Mouse (Mus musculus) c-Kit-positive CD71-negative TER-119-negative erythroid progenitor cells, embryonic 14.5 days (primary cell): ENCODE measurements around the gene Cdhr4.
A peak's percentile ranks its signal among the peaks of the same experiment; 100 is the strongest.

Experiments used
- DNase-seq: peaks from one replicate; pipeline ENCODE4 v3.0.0-alpha.2; 2013; ENCODE audit warnings: low read depth

Gene Cdhr4

DNA sequence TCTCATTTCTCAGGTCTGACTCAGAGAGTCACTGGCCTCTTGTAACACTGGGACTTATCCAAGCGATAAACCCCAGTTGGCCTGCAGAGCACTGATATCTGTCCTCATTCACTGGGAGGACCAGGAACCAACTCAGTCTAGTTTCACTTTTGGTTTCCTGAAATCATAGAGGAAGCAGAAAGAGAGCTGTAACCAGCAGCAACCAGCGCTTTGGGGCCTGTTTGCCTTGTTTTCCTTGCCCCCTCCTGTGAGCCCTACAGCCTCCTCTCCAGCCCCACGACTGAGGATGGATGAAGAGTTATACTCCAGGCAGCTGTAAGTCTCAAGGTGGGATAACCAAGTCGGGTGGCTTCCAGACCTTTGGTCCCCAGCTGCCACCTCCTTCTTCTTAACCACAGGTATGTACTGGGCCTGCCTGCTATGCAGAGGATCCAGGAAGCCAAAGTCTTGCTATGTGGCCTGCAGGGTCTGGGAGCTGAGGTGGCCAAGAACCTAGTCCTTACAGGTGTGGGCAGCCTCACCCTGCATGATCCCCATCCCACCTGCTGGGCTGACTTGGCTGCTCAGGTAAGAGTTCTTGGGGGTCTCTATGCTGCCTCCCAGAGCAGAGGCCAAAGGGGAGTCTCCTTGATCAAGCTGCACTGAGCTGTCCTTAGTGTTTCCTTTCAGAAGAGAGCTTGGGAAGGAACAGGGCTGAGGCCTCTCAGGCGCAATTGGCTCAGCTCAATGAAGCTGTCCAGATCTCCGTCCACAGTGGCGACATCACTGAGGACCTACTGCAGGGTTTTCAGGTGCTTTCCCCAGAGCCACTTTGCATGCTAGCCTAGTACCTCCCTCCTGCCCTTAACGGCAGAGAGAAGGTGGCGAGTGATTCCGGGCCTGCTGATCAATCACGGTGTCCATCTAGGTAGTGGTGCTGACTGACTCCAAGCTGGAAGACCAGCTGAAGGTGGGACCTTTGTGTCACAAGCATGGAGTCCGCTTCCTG is 16.6 kb upstream of the Cdhr4 start, which contains the start of gene Uba7:
Uba7 (plus strand) TSS at position 107 of the 988 bp plus-strand sequence.
- DNase-seq: peak; percentile 78

DNA sequence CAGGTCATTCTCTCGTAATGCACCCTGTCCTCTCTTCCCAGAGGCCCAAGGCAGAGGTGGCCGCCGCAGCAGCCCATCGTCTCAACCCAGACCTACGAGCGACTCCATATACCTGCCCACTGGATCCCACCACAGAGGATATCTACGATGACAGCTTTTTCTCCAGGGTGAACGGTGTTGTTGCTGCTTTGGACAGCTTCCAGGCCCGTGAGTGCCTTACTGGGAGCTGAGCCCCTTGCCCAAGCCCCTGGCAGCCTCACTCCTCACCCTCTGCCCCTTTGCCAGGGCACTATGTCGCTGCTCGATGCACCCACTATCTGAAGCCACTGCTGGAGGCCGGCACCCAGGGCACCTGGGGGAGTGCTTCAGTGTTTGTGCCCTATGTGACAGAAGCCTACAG is 13.5 kb upstream of the Cdhr4 start:
- no peak for DNase-seq

DNA sequence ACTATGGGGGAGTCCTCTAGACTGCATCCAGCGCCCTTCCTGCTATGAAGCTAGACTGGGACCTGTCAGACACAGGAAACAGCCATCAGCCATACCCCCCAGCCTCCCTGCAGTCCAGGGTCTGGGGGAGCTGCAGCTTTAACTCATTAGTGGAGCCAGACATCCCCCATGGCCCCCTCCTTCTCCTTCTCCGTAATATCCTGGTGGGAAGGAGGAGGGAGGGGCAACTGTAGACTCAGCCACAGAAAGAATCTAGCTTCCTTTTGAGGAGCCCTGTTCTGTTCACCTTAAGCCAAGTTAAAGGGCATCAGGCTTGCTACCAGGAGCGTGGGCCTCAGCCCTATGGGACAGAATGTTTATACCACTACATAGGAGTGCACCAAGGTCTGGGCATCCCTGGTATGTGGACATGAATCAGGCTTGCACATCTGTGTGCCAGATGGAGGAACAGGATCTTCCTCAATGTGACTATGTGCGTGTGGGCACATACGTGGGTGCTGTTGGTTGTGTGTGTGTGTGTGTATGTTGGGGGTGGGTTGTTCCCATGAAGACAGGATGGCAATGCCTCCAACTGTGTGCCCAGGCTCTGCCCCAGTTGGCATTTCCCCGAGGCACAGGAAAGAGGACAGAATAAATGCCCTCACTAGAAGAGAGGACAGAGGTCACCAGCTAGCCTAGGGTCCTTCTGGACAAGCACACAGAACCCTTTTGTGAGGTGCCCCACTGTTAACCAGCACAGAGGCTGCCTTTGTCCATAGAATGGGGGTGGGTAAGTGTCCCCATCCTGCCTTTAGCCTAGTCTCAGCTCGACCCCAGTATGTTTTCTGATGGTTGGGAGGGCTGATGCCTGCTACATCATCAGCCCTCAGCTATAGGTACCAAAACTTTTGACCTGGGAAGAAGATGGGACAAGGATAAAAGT is 10.4 kb upstream of the Cdhr4 start:
- no peak for DNase-seq

DNA sequence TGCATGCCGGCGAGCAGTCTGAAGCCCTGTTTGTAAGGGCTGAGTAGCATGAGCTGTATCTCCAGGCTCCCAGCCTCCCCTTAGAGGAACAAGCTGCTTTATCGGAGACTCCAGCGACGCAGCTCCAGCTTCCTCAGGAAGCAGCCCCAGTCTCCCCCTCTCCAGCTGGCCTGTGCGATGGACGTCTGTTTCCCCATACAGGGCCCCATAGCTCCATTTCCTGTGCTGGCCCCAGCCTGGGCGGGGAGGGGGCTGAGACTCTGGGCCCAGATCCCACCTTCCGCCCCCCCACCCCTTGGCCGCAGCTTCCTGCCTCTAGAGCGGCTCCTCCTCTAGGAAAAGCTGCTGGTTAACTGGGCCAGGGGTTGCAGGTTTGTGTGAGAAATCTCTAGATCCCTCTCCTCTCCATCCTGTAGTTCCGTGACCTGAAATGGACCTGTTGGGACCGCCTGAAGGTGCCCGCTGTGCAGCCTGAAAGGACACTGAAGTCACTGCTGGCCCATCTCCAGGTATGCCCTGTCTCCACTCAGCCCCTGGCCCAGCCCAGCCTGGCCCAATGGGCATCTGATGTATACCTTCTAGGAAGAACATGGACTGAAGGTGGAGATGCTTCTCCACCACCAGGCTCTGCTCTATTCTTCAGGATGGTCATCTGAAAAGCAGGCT is 9.5 kb upstream of the Cdhr4 start, which contains the start of gene Gm20661:
Gm20661 (plus strand) TSS at position 378 of the 666 bp plus-strand sequence.
- peak; percentile 81 for DNase-seq

DNA sequence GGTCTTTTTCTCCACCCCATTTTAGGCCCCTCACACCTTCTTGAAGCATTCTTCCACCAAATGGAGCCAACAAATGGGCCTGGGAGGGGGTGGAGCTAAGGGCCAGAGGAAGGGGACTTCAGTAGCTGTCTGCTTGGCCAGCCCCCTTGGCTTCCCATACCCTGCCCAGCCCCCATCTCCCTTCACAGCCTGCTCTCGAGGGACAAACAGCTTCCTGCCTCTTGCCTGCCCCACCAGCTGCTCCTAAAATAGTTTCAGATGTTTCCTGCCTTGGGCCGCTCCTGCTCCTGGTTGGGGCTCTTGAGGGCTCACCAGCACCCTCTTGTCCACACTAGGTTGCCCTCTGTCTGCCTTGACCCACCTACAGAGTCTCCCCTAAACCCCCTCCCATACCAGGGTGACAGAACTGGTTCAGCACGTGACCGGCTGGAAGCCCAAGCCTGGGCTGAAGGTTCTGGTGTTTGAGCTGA is 8.8 kb upstream of the Cdhr4 start:
- DNase-seq: no peak

DNA sequence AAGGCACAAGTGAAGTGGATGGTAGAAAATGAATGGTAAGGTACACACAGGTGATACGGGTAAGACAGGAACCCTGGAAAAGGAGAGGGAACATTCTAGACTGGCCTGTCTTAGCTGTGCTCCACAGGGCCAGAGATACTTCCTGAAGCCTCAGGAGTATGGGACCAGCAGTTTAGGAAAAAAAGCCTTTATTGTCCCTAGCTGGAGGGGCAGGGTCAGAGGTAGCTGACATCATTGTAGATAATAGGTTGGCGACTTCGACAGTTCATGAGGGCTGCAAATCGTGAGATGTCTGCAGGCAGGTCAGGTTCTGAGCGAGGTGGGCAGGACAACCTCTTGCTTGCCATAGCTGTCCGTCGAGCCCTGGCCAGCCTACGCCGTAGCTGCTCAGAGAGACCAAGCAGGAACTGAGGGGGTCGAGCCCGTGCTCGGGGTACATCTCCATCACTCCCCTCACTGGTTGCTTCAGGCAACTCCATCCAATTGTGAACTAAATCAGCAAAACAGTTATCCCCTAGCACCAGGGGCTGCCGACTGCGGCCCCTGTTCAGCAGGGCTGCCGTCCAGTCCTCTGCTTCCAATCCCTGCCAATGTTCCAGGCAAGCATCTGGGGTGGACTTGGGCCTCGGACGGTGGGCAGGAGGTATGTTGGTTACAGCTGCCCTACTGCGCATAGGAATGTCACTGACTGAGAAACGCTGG is 8.1 kb upstream of the Cdhr4 start:
- DNase-seq: no peak

DNA sequence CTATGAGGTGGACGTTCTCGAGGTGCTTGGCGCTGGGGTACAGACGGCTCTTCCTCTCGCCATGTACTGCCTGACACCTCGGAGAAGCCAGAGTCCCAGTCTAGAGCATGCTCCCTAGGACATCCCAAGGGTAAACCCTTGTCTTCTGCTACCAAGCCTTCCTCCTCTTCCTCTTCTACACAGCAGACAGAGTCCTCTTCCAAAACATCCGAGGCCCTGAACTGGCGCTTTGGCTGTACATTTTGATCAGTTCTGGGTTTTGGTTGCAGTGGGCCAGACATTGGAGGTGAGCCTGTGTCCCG is 7.6 kb upstream of the Cdhr4 start:
- DNase-seq: no peak

DNA sequence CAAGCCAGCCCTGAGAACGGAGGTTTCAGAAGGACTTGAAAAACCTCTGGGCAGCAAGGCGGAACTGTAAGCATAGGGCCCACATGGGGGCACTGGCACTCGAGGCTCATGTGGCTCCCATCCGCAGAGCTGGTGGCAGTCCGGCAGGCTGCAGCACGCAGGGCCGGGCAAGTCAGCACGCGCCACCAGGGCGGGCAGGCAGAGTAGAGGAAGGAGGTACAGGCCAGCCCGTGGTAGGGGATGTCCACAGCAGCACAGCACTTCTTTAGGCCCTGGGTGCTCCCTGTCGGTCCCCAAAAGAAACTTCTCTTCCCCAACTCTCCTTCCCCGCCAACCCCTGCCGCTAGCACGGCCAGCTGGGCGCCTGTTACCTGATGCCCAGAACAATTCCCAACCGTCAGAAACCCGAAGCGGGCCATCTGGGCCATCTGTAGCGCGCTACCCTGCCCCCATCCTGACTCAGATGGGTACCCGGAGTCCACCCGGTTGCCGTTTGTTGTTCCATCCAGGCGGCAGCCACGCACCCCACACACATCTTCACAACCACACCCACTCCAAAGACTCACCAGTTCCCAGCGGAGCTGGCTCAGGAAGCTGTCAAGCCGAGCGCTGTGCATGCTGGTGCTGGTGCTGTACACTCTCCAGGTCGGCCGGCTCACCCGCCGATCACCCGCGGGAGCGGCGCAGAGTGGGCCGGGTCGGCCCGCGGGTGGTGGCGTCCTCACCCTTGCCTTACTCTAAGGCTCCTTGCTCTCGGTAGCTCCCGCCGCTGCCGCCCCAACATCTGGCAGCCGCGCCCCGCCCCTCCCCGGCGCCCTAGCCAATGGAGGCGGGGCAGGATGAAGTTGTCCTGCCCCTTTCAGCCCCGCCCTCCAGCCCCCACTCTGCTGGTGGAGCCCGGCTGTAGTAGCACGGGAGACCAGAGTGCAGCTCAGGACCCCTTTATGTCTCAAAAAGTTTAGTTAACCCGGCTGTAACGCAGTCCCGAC is 6.9 kb upstream of the Cdhr4 start, which contains the start of gene Inka1:
Inka1 (minus strand) TSS at position 749 of the 989 bp plus-strand sequence.
- DNase-seq: peak; percentile 84

DNA sequence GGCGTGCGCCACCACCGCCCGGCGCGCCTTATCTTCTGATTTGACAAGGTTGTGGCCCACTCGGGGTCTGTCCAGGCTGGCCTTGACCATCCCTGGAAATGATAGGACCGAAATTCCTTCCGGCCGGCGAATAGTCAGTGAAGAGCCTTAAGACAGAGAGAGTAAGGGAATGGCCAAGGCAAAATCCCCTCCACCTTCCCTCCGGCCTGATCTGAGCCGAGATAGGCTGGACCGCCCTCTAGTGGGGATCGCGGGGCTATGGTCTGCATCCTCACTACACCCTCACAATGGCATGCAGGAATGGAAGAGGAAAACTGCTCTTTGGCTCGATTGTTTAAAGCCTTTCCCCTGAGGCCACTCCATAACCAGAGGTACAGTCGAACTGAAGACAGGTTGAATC is 5.9 kb upstream of the Cdhr4 start:
- peak; percentile 81 for DNase-seq

DNA sequence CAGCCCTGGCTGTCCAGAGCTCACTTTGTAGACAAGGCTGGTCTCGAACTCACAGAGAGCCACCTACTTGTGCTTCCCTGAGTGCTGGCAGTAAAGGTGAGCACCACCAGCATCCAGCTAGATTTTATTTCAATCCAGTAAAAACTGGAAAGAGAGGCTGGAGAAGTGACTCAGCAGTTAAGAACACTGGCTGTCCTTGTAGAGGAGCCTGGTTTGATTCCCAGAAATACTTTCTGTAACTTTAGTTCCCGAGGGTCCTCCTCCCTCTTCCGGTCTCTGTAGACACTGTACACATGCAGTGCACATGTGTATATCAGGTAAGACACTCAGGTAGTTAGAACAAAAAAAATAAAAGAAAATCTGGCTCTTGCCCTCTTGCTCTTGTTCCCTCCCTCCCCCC is 4.3 kb upstream of the Cdhr4 start:
- no peak for DNase-seq

DNA sequence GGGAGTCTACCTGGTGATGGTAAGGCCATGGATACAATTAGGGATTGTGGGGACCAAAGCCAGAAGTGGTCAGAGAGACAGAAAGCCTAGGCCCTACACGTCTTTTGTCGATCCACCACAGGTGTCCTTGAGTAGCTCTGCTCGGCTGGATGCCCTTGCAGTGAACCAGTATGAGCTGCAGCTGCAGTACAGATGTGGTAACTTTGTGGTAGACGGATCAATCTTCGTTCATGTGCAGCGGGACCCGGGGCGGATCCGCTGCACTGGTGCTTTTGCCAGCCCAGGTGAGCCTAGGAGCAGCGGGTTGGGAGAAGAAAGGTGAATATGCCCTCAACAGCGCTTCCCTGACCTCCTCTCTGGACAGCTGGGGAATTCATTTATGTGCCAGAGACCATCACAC is 716 bp downstream of the Cdhr4 start:
- no peak for DNase-seq

DNA sequence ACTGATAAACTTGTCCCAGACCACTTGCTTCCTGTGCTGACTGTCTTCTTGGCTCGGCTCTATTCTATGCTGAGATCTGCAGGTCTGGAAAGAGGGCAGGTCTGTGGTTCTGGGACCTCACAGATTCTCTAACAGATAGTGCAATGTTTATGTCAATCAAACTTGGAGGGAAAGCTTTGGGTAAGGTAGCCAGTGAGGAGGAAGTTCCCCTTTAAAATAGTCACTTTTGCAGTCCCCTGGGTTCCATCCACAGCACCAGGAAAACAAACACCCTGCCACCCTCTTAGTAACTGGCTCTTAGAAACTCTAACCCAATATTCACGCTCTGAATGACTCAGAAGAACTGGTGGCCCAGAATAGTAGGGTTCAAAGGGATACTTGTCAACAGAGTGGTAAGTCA is 2.2 kb downstream of the Cdhr4 start:
- no peak for DNase-seq

DNA sequence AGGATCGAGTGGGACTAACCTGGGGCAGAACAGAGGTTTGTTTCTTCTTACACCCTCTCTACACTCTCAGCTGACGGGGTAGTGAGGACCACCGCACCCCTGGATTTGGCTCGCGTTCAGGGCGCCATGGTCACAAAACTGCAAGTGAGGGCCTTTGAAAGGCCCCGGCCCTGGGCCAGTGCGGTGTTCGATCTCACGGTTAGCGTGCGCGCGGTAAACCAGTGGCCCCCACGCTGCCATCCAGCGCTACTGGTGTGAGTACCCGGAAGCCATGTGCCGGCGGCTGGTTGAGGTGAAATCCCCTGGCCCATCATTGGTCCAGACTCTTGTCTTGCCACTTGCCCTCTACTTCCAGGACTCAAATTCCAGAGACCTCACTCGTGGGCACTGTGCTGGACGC is 3.2 kb downstream of the Cdhr4 start:
- DNase-seq: no peak

DNA sequence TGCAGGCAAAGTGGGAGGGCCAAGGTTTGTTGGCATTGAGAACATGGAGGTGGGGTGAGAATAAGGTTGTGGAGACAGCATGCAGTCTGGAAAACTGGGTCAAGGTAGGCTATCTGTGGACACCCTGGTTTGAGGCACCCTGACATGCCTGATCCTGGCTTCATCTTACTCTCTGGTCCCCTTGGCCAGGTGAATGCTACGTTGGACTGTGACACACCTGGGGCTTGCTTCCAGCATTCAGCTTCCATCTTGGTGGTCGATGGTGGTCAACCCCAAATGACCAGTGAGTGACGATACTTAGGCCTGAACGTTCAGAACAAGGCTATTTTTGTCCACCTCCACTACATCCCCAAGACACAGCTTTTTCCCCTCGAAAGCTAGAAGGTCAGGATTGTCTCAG is 3.8 kb downstream of the Cdhr4 start, which contains the start of gene Gm20662:
Gm20662 (plus strand) TSS at position 301 of the 400 bp plus-strand sequence.
- DNase-seq: no peak

DNA sequence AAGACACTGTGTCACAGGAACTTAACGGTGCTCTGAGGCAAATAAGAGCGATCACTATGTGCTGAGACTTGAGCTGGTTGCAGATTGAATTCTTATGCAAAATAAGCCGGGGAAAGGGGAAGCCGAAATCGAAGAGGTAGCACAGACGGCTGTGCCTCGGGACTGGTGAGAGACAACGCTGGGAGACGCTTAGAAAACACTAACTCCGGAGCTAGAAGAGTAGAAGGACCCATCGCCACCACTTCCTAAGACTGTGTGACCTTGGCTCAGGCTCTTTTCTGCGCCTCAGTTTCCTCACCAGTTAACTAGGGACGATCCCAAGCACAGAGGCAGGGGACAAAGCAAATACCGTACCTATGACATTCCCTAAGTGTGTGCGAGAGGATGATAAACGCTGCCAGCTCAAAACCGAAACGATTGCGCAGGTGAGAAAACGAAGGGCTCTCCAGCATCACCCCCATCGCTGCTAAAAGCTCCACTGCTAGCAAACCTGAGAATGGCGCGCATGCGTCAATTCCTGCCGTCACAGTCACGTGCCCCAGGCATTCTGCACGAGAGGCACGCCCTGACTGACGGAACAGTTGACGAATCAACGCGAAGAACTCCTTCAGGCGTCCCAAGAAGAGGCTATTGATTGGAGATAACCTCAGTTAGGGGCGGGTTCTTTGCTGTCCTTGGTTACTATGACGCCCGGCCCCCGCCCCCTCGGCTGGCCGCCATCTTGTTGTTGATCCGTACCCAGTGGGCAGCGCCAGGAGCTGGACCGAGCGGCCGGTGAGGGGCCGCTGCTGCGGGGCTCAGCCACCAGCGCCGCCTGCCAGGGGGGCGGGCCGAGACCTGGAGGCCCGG is 9.8 kb downstream of the Cdhr4 start, which contains the start of gene Ip6k1:
Ip6k1 (plus strand) TSS at position 580 of the 849 bp plus-strand sequence.
- DNase-seq: peak; percentile 100

DNA sequence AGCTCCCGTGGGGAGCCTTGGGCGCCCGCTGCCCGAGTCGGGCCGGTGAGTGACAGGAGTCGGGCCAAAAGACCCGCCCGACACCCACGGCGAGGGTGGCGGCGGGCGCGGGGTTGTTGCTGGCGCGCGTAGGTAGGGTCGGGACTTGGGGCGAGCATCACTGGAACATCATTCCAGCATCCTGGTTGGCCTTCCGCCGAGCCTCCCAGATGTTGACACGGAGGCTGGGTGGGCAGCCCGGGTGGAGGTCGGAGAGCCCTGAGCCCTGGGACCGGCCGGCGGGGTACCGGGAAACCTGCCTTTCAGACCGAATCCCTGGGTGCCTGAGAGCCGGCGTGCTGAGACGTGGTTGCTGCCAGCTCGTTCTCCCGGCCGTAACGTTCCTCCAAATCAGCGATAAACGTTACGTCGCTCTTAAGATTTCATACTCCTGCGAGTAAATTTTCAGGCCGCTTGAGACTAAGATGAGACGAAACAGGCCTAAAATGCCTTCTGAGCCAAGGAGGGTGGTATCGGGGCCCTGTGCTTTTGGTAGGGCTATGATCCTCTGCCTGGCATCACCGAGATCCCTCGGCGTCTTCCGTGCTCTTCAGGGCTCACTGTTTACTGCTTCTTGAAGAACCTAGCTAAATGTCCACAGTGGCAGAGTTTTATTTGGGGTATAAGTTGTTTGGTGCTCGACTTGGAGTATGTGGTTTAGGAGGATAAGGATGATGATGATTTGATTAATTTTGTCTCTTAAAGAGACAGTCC is 10.7 kb downstream of the Cdhr4 start:
- DNase-seq: no peak

DNA sequence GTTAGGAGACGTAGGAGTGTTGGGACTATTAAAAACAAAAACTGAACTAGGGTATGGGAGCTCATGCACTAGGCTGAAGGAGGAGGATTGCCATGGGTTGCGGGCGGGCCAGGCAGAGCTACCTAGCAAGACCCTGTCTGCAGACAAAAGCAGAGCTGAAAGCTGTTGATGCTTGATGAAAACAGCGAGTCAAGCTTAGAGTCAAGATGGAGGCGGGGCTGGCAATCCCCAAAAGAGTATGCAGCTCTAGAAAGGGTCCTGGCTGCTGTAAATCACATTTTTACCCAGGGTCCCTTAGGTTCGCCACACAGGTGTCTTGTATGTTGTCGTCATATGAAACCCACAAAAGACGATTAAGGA is 11.2 kb downstream of the Cdhr4 start:
- DNase-seq: no peak

DNA sequence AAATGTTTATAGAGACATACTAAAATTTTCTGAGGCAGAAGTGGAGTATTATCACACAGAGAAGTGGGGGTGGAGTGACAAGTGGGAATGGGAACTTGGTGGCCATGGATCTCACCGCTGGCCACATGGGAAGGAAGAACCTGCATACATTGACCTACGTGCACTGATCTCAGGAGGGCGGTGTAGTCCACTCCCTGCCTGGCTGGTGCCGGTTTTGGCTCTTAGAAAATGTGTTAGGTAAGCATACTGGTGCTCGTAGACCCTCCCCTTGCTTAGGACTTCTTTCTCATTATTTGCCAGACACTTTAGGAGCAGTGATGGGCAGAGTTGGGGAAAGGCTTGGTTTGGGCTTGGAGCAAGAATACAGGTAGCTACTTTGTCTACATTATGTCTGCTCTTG is 15.7 kb downstream of the Cdhr4 start:
- no peak for DNase-seq
